Mouse (Mus musculus): ENCODE measurements around the gene Mxd4. TPM values are rescaled to one million over a fixed set of nuclear protein-coding genes. Genes with fewer than 3 reads are reported as not detected.

Gene Mxd4
- polyA plus RNA-seq, 1 experiment: 147 TPM

GRCm38 (mm10) chr5:34185051-34185580 is 2.4 kb downstream of the Mxd4 start:
- WGBS: 92% methylated on average over 1 of the region's 1 CpGs

DNA sequence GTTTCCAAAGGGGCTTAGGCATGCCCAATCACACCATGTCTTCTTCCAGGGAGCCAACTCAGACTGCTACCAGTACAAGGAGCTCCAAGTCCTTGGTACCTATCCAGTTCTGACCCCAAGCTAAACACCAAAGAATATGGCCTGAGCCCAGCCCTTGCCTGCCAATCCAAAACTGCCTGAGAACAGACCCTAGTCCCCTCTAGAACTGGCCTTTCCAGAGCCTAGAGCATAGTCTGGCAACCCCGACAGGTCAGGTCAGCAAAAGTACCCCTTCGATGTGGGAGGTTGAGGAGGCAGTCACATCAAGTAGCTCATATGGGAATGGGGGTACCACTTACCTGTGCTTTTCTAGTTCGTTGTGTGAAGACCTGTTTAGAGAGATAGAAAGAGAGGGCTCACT is 3.5 kb downstream of the Mxd4 start:
- no peak for DNase-seq (ENCODE audit: low read depth in 1 of 2, low spot score in 2 of 2)
- TF ChIP-seq POLR2A (IDR thresholded peaks at IDR 0.05; ENCODE audit: low read depth, low read length): no peak
- no peak for TF ChIP-seq CTCF (IDR thresholded peaks at IDR 0.05; ENCODE audit: extremely low read depth, insufficient read depth, insufficient read length, insufficient replicate concordance)
- peaks cover 15% of the 10 kb centered on the region; the same call in 1 of the 2 replicates for H3K4me1 ChIP-seq (ENCODE audit: control insufficient read depth, insufficient read depth, insufficient read length)
- H3K27ac ChIP-seq (ENCODE audit: insufficient read depth, low read length): no peak overlapping the region
- H3K36me3 ChIP-seq (ENCODE audit: control insufficient read depth, insufficient read depth, low read length): peaks cover 9% of the 10 kb centered on the region
- H3K4me3 ChIP-seq (ENCODE audit: extremely low read depth, insufficient read depth, insufficient read length): no peak overlapping the region
- WGBS: 88% methylated on average over 3 of the region's 3 CpGs
- no peaks in the 10 kb centered on the region for H3K27me3 ChIP-seq (ENCODE audit: control insufficient read depth, insufficient read depth, low read length)

More at GRCm38 (mm10) chr5:34185051-34185580, 2.4 kb downstream of the Mxd4 start:
- DNase-seq (ENCODE audit: low read depth in 1 of 2, low spot score in 2 of 2): no peak
- H3K4me3 ChIP-seq (ENCODE audit: extremely low read depth, insufficient read depth, insufficient read length): no peak overlapping the region
- TF ChIP-seq CTCF (IDR thresholded peaks at IDR 0.05; ENCODE audit: extremely low read depth, insufficient read depth, insufficient read length, insufficient replicate concordance) (no peak), POLR2A (IDR thresholded peaks at IDR 0.05; ENCODE audit: low read depth, low read length) (no peak)
- no peaks in the 10 kb centered on the region for H3K27me3 ChIP-seq (ENCODE audit: control insufficient read depth, insufficient read depth, low read length)
- peaks cover 26% of the 10 kb centered on the region; the same call in 1 of the 2 replicates for H3K4me1 ChIP-seq (ENCODE audit: control insufficient read depth, insufficient read depth, insufficient read length)
- H3K36me3 ChIP-seq (ENCODE audit: control insufficient read depth, insufficient read depth, low read length): peaks cover 6% of the 10 kb centered on the region
- no peak overlapping the region for H3K27ac ChIP-seq (ENCODE audit: insufficient read depth, low read length)

- no peaks in the 10 kb centered on the region for H3K27me3 ChIP-seq (ENCODE audit: control insufficient read depth, insufficient read depth, low read length)
- peaks cover 11% of the 10 kb centered on the region for H3K36me3 ChIP-seq (ENCODE audit: control insufficient read depth, insufficient read depth, low read length)
- 73% methylated on average over 5 of the region's 5 CpGs for WGBS
- H3K4me3 ChIP-seq (ENCODE audit: extremely low read depth, insufficient read depth, insufficient read length): no peak overlapping the region
- peaks cover 13% of the 10 kb centered on the region; the same call in 1 of the 2 replicates for H3K4me1 ChIP-seq (ENCODE audit: control insufficient read depth, insufficient read depth, insufficient read length)
- no peak for DNase-seq (ENCODE audit: low read depth in 1 of 2, low spot score in 2 of 2)
- peak overlapping the region; percentile 48; the same call in 1 of the 2 replicates for H3K27ac ChIP-seq (ENCODE audit: insufficient read depth, low read length)
- no peak for TF ChIP-seq POLR2A (IDR thresholded peaks at IDR 0.05; ENCODE audit: low read depth, low read length)
- TF ChIP-seq CTCF (IDR thresholded peaks at IDR 0.05; ENCODE audit: extremely low read depth, insufficient read depth, insufficient read length, insufficient replicate concordance): no peak
Measured at GRCm38 (mm10) chr5:34183156-34183880, 4.2 kb downstream of the Mxd4 start.

DNA sequence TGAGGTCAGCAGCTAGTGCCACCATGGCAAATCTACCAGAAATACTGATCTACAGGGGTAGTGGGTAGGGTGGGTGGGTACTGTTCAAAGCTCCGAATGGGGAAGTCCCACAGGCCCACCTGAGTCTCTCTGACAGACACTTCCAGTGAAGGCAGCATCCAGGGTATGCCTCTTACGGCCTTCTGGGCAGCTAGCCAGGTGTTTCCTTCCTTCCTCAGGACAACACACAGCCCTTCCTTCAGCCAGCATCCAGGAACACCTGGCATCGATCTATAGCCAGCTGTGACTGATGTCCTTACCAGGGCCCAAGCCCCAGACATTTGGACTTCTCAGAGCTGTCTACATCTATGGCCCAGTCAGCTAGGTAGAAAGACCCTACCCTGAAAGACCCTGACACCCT is 5.0 kb downstream of the Mxd4 start:
- Histone ChIP-seq H3K27ac (ENCODE audit: insufficient read depth, low read length) (peak overlapping the region; percentile 48; the same call in 1 of the 2 replicates), H3K4me3 (ENCODE audit: extremely low read depth, insufficient read depth, insufficient read length) (no peak overlapping the region), H3K4me1 (ENCODE audit: control insufficient read depth, insufficient read depth, insufficient read length) (peaks cover 13% of the 10 kb centered on the region; the same call in 1 of the 2 replicates), H3K27me3 (ENCODE audit: control insufficient read depth, insufficient read depth, low read length) (no peaks in the 10 kb centered on the region), H3K36me3 (ENCODE audit: control insufficient read depth, insufficient read depth, low read length) (peaks cover 14% of the 10 kb centered on the region)
- DNase-seq (ENCODE audit: low read depth in 1 of 2, low spot score in 2 of 2): no peak
- TF ChIP-seq CTCF (IDR thresholded peaks at IDR 0.05; ENCODE audit: extremely low read depth, insufficient read depth, insufficient read length, insufficient replicate concordance) (no peak), POLR2A (IDR thresholded peaks at IDR 0.05; ENCODE audit: low read depth, low read length) (no peak)
- 71% methylated on average over 3 of the region's 3 CpGs for WGBS

DNA sequence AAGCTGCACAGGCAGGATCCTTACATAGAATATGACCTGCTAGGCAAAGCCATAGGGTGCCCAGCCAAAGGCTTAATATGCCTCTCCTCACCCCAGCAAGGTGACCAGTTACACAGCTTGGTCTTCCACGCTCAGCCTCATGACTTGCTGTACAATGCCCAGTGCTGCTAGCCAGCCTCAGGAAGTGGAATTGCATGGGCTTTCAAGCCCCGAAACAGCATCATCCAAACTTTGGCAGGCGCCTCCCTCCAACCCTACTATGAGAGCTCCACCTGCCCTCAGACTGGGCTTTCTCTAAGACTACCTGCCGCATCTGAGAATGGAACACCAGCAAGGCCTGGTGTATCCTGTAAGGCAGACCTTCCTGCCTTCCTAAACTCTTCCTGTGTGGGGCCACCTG is 9.7 kb downstream of the Mxd4 start:
- Histone ChIP-seq H3K4me1 (ENCODE audit: control insufficient read depth, insufficient read depth, insufficient read length) (no peaks in the 10 kb centered on the region), H3K27me3 (ENCODE audit: control insufficient read depth, insufficient read depth, low read length) (no peaks in the 10 kb centered on the region), H3K36me3 (ENCODE audit: control insufficient read depth, insufficient read depth, low read length) (peaks cover 38% of the 10 kb centered on the region), H3K4me3 (ENCODE audit: extremely low read depth, insufficient read depth, insufficient read length) (no peak overlapping the region), H3K27ac (ENCODE audit: insufficient read depth, low read length) (no peak overlapping the region)
- TF ChIP-seq POLR2A (IDR thresholded peaks at IDR 0.05; ENCODE audit: low read depth, low read length) (no peak), CTCF (IDR thresholded peaks at IDR 0.05; ENCODE audit: extremely low read depth, insufficient read depth, insufficient read length, insufficient replicate concordance) (no peak)
- no peak for DNase-seq (ENCODE audit: low read depth in 1 of 2, low spot score in 2 of 2)
- 98% methylated on average over 4 of the region's 4 CpGs for WGBS

DNA sequence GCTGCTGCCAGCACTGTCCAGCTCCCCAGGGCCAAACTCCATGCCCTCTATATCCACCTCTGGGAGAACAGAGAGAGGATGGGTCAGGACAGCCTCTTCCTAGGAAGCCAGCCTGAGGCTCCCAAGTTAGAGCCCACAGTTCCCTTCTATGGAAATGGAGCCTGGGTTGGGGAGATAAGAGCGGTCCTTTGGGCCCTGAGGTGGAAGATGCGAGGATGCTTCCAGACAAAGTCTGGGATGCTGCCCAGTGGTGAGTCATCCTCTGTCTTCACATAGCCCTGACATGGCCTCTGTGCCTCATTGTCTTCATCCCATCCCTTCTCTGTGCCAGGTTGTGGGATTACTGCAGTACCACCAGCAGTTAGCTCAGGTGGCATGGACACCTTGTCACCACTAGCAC is 10.4 kb downstream of the Mxd4 start:
- 87% methylated on average over 2 of the region's 2 CpGs for WGBS
- peaks cover 37% of the 10 kb centered on the region for H3K36me3 ChIP-seq (ENCODE audit: control insufficient read depth, insufficient read depth, low read length)

DNA sequence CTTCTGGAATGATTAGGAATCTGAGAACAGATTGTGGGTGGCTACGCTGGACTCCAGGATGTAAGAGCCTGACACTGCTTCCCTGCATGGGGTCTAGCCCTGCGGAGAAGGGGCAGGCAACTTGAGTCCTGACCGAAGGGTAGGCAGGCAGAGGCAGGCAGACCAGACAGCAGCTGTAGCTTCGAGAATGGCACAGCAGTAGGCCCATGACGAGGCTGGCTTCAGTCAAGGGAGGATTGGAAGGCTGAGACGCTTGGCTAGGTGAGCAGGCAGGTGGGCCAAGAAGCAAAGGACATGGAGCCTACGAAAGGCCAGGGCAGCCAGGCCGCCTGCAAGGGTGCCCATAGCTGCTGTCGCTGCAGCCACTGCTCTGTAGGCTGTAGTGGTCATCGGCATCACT is 10.8 kb downstream of the Mxd4 start:
- Histone ChIP-seq H3K36me3 (ENCODE audit: control insufficient read depth, insufficient read depth, low read length) (peaks cover 39% of the 10 kb centered on the region), H3K4me3 (ENCODE audit: extremely low read depth, insufficient read depth, insufficient read length) (no peak overlapping the region), H3K27me3 (ENCODE audit: control insufficient read depth, insufficient read depth, low read length) (no peaks in the 10 kb centered on the region), H3K27ac (ENCODE audit: insufficient read depth, low read length) (no peak overlapping the region), H3K4me1 (ENCODE audit: control insufficient read depth, insufficient read depth, insufficient read length) (no peaks in the 10 kb centered on the region)
- WGBS: 97% methylated on average over 10 of the region's 10 CpGs
- no peak for DNase-seq (ENCODE audit: low read depth in 1 of 2, low spot score in 2 of 2)
- no peak for TF ChIP-seq POLR2A (IDR thresholded peaks at IDR 0.05; ENCODE audit: low read depth, low read length)
- TF ChIP-seq CTCF (IDR thresholded peaks at IDR 0.05; ENCODE audit: extremely low read depth, insufficient read depth, insufficient read length, insufficient replicate concordance): no peak

More for the DNA sequence above, 10.4 kb downstream of the Mxd4 start:
- H3K27me3 ChIP-seq (ENCODE audit: control insufficient read depth, insufficient read depth, low read length): no peaks in the 10 kb centered on the region
- TF ChIP-seq CTCF (IDR thresholded peaks at IDR 0.05; ENCODE audit: extremely low read depth, insufficient read depth, insufficient read length, insufficient replicate concordance): no peak
- no peak for TF ChIP-seq POLR2A (IDR thresholded peaks at IDR 0.05; ENCODE audit: low read depth, low read length)
- H3K27ac ChIP-seq (ENCODE audit: insufficient read depth, low read length): no peak overlapping the region
- no peak overlapping the region for H3K4me3 ChIP-seq (ENCODE audit: extremely low read depth, insufficient read depth, insufficient read length)
- no peak for DNase-seq (ENCODE audit: low read depth in 1 of 2, low spot score in 2 of 2)
- no peaks in the 10 kb centered on the region for H3K4me1 ChIP-seq (ENCODE audit: control insufficient read depth, insufficient read depth, insufficient read length)
